Mouse (Mus musculus): ENCODE data around the gene Zfp382.

DNA sequence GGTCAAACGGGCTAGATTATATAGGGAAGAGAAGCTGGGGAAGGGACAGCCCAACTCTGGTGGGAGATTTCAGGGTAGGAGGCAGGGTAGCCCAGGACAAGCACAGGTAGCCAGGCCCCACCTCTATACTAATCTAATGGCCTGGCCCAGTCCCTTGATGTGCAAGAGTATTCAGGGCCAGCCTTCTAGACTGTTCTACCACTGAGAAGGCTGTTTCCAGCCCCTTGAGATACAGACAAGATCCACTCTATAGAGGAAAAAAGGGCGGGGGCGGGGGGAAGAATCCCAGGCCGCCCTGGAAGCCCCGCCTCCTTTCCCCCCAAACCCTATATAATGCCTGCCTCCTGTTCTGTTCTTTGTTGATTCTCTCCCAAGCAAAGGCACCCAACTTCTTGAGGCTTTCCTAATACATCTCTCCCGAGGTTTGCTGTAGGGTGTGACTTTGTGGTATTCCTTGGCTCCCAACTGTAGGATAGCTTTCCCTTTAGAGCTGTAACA lies 27.8 kb upstream of the Zfp382 start:
- TF ChIP-seq CTCF (IDR thresholded peaks at IDR 0.05; ENCODE audit: borderline replicate concordance, insufficient read depth, low read depth, low read length) (no peak), POLR2A (IDR thresholded peaks at IDR 0.05; ENCODE audit: borderline replicate concordance, insufficient read depth, low read length) (no peak)

All from cerebellum, adult 2 months (tissue).